Mouse (Mus musculus): ENCODE measurements around the gene Mdh1.

The Mdh1 gene

DNA sequence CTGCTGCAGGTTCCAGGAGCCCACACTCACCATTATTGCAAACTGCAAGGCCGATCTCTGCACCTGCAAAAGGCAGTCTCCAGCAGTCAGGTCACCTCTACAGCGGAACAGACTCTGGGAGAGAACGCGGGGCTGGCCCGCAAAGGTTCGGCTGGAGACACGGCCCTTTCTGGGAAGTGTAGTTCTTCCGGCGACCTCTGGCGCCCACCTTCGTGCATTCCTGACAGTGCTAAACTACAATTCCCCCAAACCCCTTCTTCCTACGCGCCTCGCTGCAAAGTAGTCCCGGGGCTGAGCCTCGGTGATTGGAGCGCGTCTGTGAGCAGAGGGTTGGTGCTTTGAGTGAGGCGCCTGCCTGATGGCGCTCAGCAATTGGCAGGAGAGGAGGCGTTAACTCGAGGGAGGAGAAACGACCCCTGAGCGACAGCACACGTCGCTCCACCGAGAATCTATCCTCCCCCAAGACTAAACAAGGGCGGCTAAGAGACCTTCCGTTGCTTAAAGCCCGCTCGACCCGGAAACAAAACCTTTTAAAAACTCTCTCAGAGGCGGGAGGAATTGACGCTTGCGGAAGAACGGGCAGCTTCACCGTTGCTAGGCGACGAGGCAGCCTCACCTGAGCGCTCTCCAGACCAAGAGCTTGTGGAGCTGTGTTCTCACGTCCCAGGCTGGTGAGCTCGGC is at the start of gene Mdh1, which contains the start of gene Wdpcp:
TSS of gene Mdh1 (minus strand) at position 668 of the 682 bp plus-strand sequence.
TSS of gene Wdpcp (plus strand) at position 536 of the 682 bp plus-strand sequence.
- DNase-seq (ENCODE audit: extremely low read depth, low read depth) = peak; percentile 97

DNA sequence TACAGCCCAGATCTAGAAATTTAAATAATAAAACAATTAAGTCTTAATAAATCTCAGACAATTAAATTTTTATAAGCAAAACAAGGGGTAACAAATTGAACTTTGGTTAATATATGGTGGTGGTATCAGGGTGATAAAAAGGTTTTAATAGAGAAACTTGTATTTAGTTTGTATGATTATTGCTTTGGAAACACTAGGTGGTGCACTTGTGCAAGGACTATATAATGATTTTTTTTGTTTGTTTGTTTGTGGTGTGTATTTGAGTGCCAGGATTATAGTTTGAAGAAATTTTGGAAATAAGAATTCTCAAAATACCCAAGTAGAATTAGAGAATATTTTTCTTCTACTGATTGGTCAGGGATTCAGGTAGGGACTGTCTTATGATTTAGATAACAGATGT is 43.7 kb upstream of the Mdh1 start:
- DNase-seq (ENCODE audit: extremely low read depth, low read depth) = no peak

GRCm38 (mm10) chr11:21602497-21602896 is 30.3 kb upstream of the Mdh1 start:
- DNase-seq (ENCODE audit: extremely low read depth, low read depth) = no peak

GRCm38 (mm10) chr11:21583286-21583685 is 11.1 kb upstream of the Mdh1 start:
- DNase-seq (ENCODE audit: extremely low read depth, low read depth) = no peak

GRCm38 (mm10) chr11:21581472-21581871 is 9.3 kb upstream of the Mdh1 start:
- DNase-seq (ENCODE audit: extremely low read depth, low read depth) = no peak

- peak; percentile 18 for DNase-seq (ENCODE audit: extremely low read depth, low read depth)
Observed at GRCm38 (mm10) chr11:21570973-21571372, 1.2 kb downstream of the Mdh1 start.

DNA sequence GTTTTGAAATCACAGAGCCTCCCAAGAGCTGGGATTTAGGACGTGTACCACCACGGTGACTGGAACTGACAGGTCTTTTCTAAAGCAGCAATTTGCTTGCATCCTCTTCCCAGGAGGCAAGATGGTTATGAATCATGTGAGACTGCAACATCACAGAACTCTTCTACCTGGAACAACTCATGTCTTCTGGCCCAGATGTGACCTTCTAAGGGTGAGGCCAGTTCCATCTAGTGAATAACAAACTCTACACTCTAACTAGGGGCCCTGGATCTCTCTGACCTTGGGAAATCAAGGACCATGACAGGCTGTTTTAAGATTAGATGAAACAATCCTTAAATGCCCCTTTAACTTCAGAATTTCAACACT is 2.1 kb downstream of the Mdh1 start:
- DNase-seq (ENCODE audit: extremely low read depth, low read depth) = no peak

DNA sequence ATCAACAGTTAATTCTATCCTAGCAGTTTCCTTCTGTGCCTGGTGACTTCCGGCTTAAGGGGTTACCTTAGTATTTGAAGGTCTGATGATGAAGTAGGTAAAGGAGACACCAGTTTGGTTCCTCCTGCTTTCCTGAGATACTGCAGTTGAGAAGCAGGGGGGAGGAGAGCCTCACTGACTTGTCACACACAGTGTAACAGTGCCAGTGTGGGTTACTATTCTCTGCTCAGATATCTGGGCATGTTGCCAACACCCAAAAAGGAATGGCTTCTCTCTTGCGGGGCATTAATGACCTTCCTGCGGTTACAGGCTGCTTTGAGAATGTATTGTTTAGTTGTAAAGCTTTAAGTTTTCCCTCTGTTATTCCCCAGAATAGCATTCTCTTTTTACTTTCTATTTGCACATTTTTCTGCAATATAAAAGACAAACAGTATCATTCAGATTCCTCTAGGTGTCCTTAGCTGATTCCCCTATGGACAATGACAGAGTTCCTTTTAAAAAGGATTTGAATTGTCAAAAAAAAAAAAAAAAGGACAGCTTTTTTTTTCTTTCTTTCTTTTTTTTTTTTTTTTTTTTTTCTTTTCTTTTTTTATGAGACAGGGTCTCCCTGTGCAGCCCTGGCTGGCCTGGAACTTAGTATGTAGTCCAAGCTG is 2.6 kb downstream of the Mdh1 start:
- DNase-seq (ENCODE audit: extremely low read depth, low read depth) = peak; percentile 44

DNA sequence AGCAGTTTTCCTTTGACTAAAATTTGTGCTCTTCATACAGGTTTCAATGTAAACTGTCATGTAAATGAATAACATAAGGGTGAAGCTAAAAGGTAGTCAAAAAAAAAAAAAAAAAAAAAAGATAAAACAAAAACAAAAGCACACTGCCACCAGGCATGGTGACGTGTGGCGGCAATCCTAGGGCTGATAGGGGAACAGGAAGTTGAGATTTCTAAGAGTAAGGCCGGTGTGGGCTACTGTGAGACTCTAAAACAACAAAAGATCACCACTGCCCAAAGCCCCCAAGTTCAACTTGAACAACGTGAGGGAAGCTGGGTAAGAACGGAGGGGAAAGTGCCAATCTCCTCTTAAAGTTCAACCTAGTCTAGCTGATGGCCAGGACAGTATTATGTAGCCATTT is 3.2 kb downstream of the Mdh1 start:
- DNase-seq (ENCODE audit: extremely low read depth, low read depth) = peak; percentile 34

DNA sequence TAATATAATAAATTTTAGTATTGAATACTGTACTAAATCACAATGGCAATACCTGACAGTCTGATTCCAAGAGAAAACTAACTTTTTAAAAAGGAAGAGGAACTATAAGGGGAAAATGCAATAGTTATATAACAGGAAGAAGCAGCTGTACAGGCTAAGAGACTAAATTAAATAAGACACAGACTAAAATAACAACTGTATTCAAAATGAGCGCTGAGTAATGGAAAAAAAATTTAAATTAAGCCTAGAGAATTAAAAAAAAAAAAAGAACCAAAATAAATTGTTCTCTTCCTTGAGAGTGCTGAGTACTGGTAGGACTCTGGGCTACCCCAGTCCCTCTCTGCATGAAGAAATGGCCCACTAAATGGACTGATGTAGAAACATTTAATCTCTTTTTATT is 4.4 kb downstream of the Mdh1 start:
- DNase-seq (ENCODE audit: extremely low read depth, low read depth) = no peak

- DNase-seq (ENCODE audit: extremely low read depth, low read depth) = no peak
Observed at GRCm38 (mm10) chr11:21566934-21567333, 5.2 kb downstream of the Mdh1 start.

- no peak for DNase-seq (ENCODE audit: extremely low read depth, low read depth)
Observed at GRCm38 (mm10) chr11:21564681-21565405, 7.3 kb downstream of the Mdh1 start.

GRCm38 (mm10) chr11:21563617-21564325 is 8.4 kb downstream of the Mdh1 start:
- DNase-seq (ENCODE audit: extremely low read depth, low read depth) = no peak

GRCm38 (mm10) chr11:21561347-21561746 is 10.8 kb downstream of the Mdh1 start:
- DNase-seq (ENCODE audit: extremely low read depth, low read depth) = no peak

GRCm38 (mm10) chr11:21559727-21560126 is 12.4 kb downstream of the Mdh1 start:
- DNase-seq (ENCODE audit: extremely low read depth, low read depth) = no peak

DNA sequence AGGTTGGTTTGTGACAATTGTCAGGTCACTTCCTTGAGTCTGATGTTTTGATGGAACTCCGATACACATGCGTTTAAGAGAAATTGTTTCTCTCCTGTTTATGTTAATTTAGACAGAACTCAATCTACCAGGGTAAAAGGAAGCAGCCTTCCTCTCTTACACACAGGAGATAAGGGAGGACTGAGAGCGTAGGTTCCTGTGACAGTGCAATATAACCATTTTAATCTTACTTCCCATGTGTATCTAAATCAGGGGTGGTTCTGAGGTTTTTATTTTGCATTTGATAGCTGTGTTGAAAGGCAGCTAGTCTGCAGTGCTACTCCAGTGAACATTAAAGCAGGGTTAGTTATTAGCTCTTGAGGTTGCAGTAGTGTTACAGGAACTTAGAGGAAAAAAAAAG is 20.1 kb downstream of the Mdh1 start:
- DNase-seq (ENCODE audit: extremely low read depth, low read depth) = peak; percentile 71

- DNase-seq (ENCODE audit: extremely low read depth, low read depth) = no peak
Observed at GRCm38 (mm10) chr11:21550222-21551173, 21.7 kb downstream of the Mdh1 start.

- DNase-seq (ENCODE audit: extremely low read depth, low read depth) = peak; percentile 38
Observed at GRCm38 (mm10) chr11:21549754-21550153, 22.4 kb downstream of the Mdh1 start.

DNA sequence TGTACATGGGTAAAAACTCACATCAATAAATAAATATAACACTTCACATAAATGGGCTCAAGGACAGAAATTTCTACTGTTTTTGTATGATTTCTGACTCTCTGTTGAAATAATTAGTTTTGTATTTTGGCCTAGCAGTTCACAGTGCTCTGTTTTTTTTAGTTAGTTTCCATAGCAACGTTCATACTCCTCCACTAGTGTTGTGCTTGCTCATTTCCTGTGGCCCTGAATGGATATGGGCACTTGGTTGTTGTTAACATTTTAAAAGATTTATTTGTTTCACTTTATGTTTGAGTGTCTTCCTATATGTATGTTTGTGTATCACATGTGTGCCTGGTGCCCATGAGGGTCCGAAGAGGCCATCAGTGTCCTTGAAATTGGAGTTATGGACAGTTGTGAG is 23.1 kb downstream of the Mdh1 start:
- DNase-seq (ENCODE audit: extremely low read depth, low read depth) = no peak

DNA sequence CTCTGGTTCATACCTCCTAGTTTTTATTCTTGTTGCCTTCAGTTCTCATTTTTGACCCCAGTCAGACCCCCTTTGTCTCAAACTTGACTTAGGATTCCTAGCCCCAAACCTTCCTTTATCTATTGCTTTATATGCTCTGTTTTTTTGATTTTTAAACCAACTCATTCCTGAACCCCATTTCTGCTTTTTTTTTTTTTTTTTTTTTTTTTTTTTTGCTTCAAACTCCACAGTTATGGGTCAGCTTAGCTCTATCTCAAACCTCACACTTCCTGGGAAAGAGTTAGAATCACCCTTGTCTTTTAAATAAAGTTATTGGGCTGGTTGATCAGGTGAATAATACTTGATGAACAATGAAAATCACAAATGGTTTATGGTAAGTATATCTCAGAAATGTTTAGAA is 24.6 kb downstream of the Mdh1 start:
- no peak for DNase-seq (ENCODE audit: extremely low read depth, low read depth)

DNA sequence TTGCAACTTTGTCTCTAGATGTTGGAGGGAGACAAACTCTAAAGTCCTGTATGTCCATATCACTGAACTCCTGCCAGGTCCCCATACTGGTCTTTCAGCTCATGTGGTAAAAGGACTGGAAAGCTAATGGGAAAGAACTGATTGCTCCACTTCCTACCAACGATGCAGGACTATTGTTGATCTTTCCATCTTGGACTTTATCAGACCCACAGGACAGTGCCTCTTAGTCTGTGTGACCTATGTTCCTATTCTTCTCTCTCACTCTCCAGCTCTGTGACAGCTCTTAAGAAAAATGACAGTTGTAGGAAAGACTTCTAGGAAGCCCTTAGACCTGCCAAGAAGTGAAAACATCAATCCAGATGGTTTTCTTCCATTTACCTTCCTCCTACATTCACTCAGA is 25.5 kb downstream of the Mdh1 start:
- no peak for DNase-seq (ENCODE audit: extremely low read depth, low read depth)

Data from MEL-GATA-1-ER (cell line).